Mouse (Mus musculus): Measurements from ENCODE around the gene Med10. TPM values are rescaled to one million over a fixed set of nuclear protein-coding genes. Genes with fewer than 3 reads are reported as not detected.

The Med10 gene
- total RNA-seq, 1 experiment = 63.1 TPM

DNA sequence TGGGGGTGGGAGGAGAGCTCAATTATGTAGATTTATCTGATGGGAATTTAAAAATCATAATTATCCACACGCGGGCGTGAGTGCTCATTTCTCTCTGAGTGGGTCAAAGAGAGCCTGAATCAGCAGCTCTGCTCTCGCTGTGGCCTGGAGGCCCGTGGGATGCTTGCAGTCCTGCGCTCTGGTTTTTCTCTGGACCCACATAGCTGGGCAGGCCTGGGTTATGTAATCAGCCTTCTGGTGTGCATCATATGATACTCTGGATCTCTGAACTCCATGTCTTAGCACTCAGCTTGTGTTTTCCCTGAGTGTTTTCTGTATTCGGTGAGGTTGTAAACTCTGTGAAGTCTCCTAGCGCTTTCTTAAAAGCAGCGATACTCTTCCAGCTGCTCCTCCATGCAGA, 30.4 kb downstream of the Med10 start:
- in situ Hi-C loops (cut with MboI; ENCODE audit: low sequenced_read_pairs in 2 of 2, unreplicated experiment in 2 of 2) = no loop called here
- TF ChIP-seq MAFK (IDR thresholded peaks at IDR 0.05; ENCODE audit: insufficient read depth, low read depth, low read length) (no peak), ZC3H11A (IDR thresholded peaks at IDR 0.05; ENCODE audit: borderline replicate concordance, low read depth, low read length) (no peak), HCFC1 (IDR thresholded peaks at IDR 0.05; ENCODE audit: borderline replicate concordance, insufficient read depth, low read length) (no peak), CHD2 (IDR thresholded peaks at IDR 0.05; ENCODE audit: low read depth, low read length) (no peak), ZNF384 (IDR thresholded peaks at IDR 0.05; ENCODE audit: low read depth, low read length) (no peak)
- DNase-seq (ENCODE audit: low read depth, low spot score) = no peak
- Histone ChIP-seq H3K4me1 (ENCODE audit: control insufficient read depth in 2 of 2, insufficient read depth in 2 of 2, low read length in 2 of 2, poor library complexity in 1 of 2) (no peaks in the 10 kb centered on the region), H3K9me3 (ENCODE audit: control insufficient read depth, insufficient read depth, low read depth, low read length) (no peaks in the 10 kb centered on the region), H3K36me3 (ENCODE audit: control insufficient read depth, insufficient read depth, low read length, poor library complexity, severe bottlenecking) (no peaks in the 10 kb centered on the region), H3K9ac (ENCODE audit: insufficient read depth, low read depth, low read length, poor library complexity, severe bottlenecking) (no peak overlapping the region), H3K27ac (ENCODE audit: insufficient read depth, low read depth, low read length, poor library complexity, severe bottlenecking) (no peak overlapping the region), H3K4me3 (ENCODE audit: insufficient read depth in 1 of 2, low read depth in 1 of 2, low read length in 2 of 2, poor library complexity in 1 of 2, severe bottlenecking in 1 of 2) (no peak overlapping the region)

DNA sequence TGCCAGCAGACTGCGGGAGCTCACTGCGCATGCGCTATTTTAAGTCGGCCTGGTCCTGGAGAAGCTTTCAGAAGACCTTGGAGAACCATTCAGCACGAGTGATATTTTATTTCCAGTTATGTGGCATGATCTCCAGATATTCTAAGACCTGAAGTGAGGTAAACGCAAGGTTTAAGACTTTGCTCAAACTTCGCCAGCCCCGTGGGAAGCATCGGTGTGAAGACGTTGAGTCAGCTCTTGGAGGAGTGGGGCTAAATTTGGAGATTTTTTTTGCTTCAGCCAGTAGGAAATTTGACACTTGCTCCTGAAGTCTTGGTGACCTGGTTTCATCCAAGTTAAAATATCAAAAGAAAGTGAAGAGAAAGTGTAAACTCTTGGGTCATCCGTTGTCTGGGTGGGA, 31.2 kb downstream of the Med10 start:
- no peak for TF ChIP-seq MAFK (IDR thresholded peaks at IDR 0.05; ENCODE audit: insufficient read depth, low read depth, low read length)
- no peak for TF ChIP-seq HCFC1 (IDR thresholded peaks at IDR 0.05; ENCODE audit: borderline replicate concordance, insufficient read depth, low read length)
- TF ChIP-seq ZC3H11A (IDR thresholded peaks at IDR 0.05; ENCODE audit: borderline replicate concordance, low read depth, low read length) = no peak
- no peak for TF ChIP-seq CHD2 (IDR thresholded peaks at IDR 0.05; ENCODE audit: low read depth, low read length)
- no peak for TF ChIP-seq ZNF384 (IDR thresholded peaks at IDR 0.05; ENCODE audit: low read depth, low read length)
- in situ Hi-C loops (cut with MboI; ENCODE audit: low sequenced_read_pairs in 2 of 2, unreplicated experiment in 2 of 2) = no loop called here
- H3K36me3 ChIP-seq (ENCODE audit: control insufficient read depth, insufficient read depth, low read length, poor library complexity, severe bottlenecking) = no peaks in the 10 kb centered on the region

GRCm38 (mm10) chr13:69845592-69845991, 43.4 kb downstream of the Med10 start:
- DNase-seq (ENCODE audit: low read depth, low spot score) = no peak
- no peak for TF ChIP-seq HCFC1 (IDR thresholded peaks at IDR 0.05; ENCODE audit: borderline replicate concordance, insufficient read depth, low read length)

More for the DNA sequence above, 31.2 kb downstream of the Med10 start:
- Histone ChIP-seq H3K27ac (ENCODE audit: insufficient read depth, low read depth, low read length, poor library complexity, severe bottlenecking) (no peak overlapping the region), H3K9ac (ENCODE audit: insufficient read depth, low read depth, low read length, poor library complexity, severe bottlenecking) (no peak overlapping the region), H3K4me1 (ENCODE audit: control insufficient read depth in 2 of 2, insufficient read depth in 2 of 2, low read length in 2 of 2, poor library complexity in 1 of 2) (no peaks in the 10 kb centered on the region), H3K9me3 (ENCODE audit: control insufficient read depth, insufficient read depth, low read depth, low read length) (no peaks in the 10 kb centered on the region), H3K4me3 (ENCODE audit: insufficient read depth in 1 of 2, low read depth in 1 of 2, low read length in 2 of 2, poor library complexity in 1 of 2, severe bottlenecking in 1 of 2) (no peak overlapping the region)
- DNase-seq (ENCODE audit: low read depth, low spot score) = no peak

DNA sequence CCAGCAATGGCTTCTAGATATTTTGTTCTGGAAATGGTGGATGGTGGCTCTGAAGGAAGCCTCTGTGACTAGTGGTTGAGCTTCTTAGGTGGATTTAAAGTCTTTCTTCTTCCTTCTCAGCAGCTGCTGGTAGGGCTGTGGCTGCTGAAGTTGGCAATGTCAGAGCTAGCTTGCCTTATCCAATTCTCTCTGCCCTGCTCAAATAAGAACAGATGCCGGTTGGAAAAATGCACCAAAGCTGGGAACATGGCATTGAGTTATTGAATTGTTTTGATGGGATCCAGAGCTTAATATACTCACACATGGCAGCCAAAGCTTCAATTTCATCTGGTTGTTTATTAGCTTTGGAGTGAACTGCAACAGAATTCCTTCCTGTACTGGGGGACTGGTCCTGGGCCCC, 47.4 kb downstream of the Med10 start:
- no peaks in the 10 kb centered on the region for H3K36me3 ChIP-seq (ENCODE audit: control insufficient read depth, insufficient read depth, low read length, poor library complexity, severe bottlenecking)
- H3K27ac ChIP-seq (ENCODE audit: insufficient read depth, low read depth, low read length, poor library complexity, severe bottlenecking) = no peak overlapping the region
- no peak for TF ChIP-seq MAFK (IDR thresholded peaks at IDR 0.05; ENCODE audit: insufficient read depth, low read depth, low read length)
- no peak for TF ChIP-seq ZC3H11A (IDR thresholded peaks at IDR 0.05; ENCODE audit: borderline replicate concordance, low read depth, low read length)
- no peak for TF ChIP-seq CHD2 (IDR thresholded peaks at IDR 0.05; ENCODE audit: low read depth, low read length)
- TF ChIP-seq ZNF384 (IDR thresholded peaks at IDR 0.05; ENCODE audit: low read depth, low read length) = no peak
- no peak for TF ChIP-seq HCFC1 (IDR thresholded peaks at IDR 0.05; ENCODE audit: borderline replicate concordance, insufficient read depth, low read length)
- no peaks in the 10 kb centered on the region for H3K4me1 ChIP-seq (ENCODE audit: control insufficient read depth in 2 of 2, insufficient read depth in 2 of 2, low read length in 2 of 2, poor library complexity in 1 of 2)
- DNase-seq (ENCODE audit: low read depth, low spot score) = no peak
- in situ Hi-C loops (cut with MboI; ENCODE audit: low sequenced_read_pairs in 2 of 2, unreplicated experiment in 2 of 2) = no loop called here
- no peak overlapping the region for H3K4me3 ChIP-seq (ENCODE audit: insufficient read depth in 1 of 2, low read depth in 1 of 2, low read length in 2 of 2, poor library complexity in 1 of 2, severe bottlenecking in 1 of 2)
- H3K9ac ChIP-seq (ENCODE audit: insufficient read depth, low read depth, low read length, poor library complexity, severe bottlenecking) = no peak overlapping the region
- no peaks in the 10 kb centered on the region for H3K9me3 ChIP-seq (ENCODE audit: control insufficient read depth, insufficient read depth, low read depth, low read length)

More at GRCm38 (mm10) chr13:69845592-69845991, 43.4 kb downstream of the Med10 start:
- Histone ChIP-seq H3K4me3 (ENCODE audit: insufficient read depth in 1 of 2, low read depth in 1 of 2, low read length in 2 of 2, poor library complexity in 1 of 2, severe bottlenecking in 1 of 2) (no peak overlapping the region), H3K36me3 (ENCODE audit: control insufficient read depth, insufficient read depth, low read length, poor library complexity, severe bottlenecking) (no peaks in the 10 kb centered on the region), H3K9me3 (ENCODE audit: control insufficient read depth, insufficient read depth, low read depth, low read length) (no peaks in the 10 kb centered on the region), H3K27ac (ENCODE audit: insufficient read depth, low read depth, low read length, poor library complexity, severe bottlenecking) (no peak overlapping the region), H3K9ac (ENCODE audit: insufficient read depth, low read depth, low read length, poor library complexity, severe bottlenecking) (no peak overlapping the region), H3K4me1 (ENCODE audit: control insufficient read depth in 2 of 2, insufficient read depth in 2 of 2, low read length in 2 of 2, poor library complexity in 1 of 2) (no peaks in the 10 kb centered on the region)
- in situ Hi-C loops (cut with MboI; ENCODE audit: low sequenced_read_pairs in 2 of 2, unreplicated experiment in 2 of 2) = no loop called here

GRCm38 (mm10) chr13:69852313-69852712, 50.1 kb downstream of the Med10 start:
- H3K9ac ChIP-seq (ENCODE audit: insufficient read depth, low read depth, low read length, poor library complexity, severe bottlenecking) = no peak overlapping the region
- TF ChIP-seq CHD2 (IDR thresholded peaks at IDR 0.05; ENCODE audit: low read depth, low read length) (no peak), ZNF384 (IDR thresholded peaks at IDR 0.05; ENCODE audit: low read depth, low read length) (no peak), MAFK (IDR thresholded peaks at IDR 0.05; ENCODE audit: insufficient read depth, low read depth, low read length) (no peak), ZC3H11A (IDR thresholded peaks at IDR 0.05; ENCODE audit: borderline replicate concordance, low read depth, low read length) (no peak), HCFC1 (IDR thresholded peaks at IDR 0.05; ENCODE audit: borderline replicate concordance, insufficient read depth, low read length) (no peak)
- no peak overlapping the region for H3K4me3 ChIP-seq (ENCODE audit: insufficient read depth in 1 of 2, low read depth in 1 of 2, low read length in 2 of 2, poor library complexity in 1 of 2, severe bottlenecking in 1 of 2)
- no peaks in the 10 kb centered on the region for H3K4me1 ChIP-seq (ENCODE audit: control insufficient read depth in 2 of 2, insufficient read depth in 2 of 2, low read length in 2 of 2, poor library complexity in 1 of 2)
- no peaks in the 10 kb centered on the region for H3K36me3 ChIP-seq (ENCODE audit: control insufficient read depth, insufficient read depth, low read length, poor library complexity, severe bottlenecking)
- in situ Hi-C loops (cut with MboI; ENCODE audit: low sequenced_read_pairs in 2 of 2, unreplicated experiment in 2 of 2) = no loop called here
- peak; percentile 28 for DNase-seq (ENCODE audit: low read depth, low spot score)
- no peak overlapping the region for H3K27ac ChIP-seq (ENCODE audit: insufficient read depth, low read depth, low read length, poor library complexity, severe bottlenecking)
- no peaks in the 10 kb centered on the region for H3K9me3 ChIP-seq (ENCODE audit: control insufficient read depth, insufficient read depth, low read depth, low read length)
